Mouse (Mus musculus) stomach, embryonic 14.5 days (tissue): ENCODE data around the gene Csrnp1. TPM values are rescaled to one million over a fixed set of nuclear protein-coding genes. Genes with fewer than 3 reads are reported as not detected.

Source experiments
- ATAC-seq: fragments of 200-750 bp; cut with Nextera tagmentation; 2 replicates; pipeline ENCODE4 v1.8.0; 2017; ENCODE audit warnings: low read depth, moderate TSS enrichment; ENCODE audit not compliant: insufficient number of reproducible peaks, insufficient read depth, low FRiP score
- H3K27ac ChIP-seq: fragments of 300-500 bp; sonication (generic); 2 replicates; pipeline ENCODE4 v1.5.1; 2014; ENCODE audit warnings: mild to moderate bottlenecking, low read length, moderate library complexity, mixed read lengths
- H3K27me3 ChIP-seq: fragments of 300-500 bp; sonication (generic); 2 replicates; pipeline ENCODE4 v1.6.1; 2014; ENCODE audit warnings: low read length, control low read depth, mixed read lengths; ENCODE audit not compliant: control insufficient read depth, insufficient read depth
- H3K36me3 ChIP-seq: fragments of 300-500 bp; sonication (generic); 2 replicates; pipeline ENCODE4 v1.6.1; 2014; ENCODE audit warnings: mild to moderate bottlenecking, control low read depth, low read length, moderate library complexity, mixed read lengths; ENCODE audit not compliant: control insufficient read depth, insufficient read depth
- H3K4me1 ChIP-seq: fragments of 300-500 bp; sonication (generic); 2 replicates; pipeline ENCODE4 v1.6.1; 2014; ENCODE audit warnings: low read length, control low read depth, mixed read lengths; ENCODE audit not compliant: control insufficient read depth, insufficient read depth
- H3K4me2 ChIP-seq: fragments of 300-500 bp; sonication (generic); replicated peaks from 2 replicates; pipeline ENCODE4 v1.6.1; 2014; ENCODE audit warnings: low read depth, low read length, control low read depth
- H3K4me3 ChIP-seq: fragments of 300-500 bp; sonication (generic); 2 replicates; pipeline ENCODE4 v1.5.1; 2014; ENCODE audit warnings: low read depth, low read length, control low read depth
- H3K9ac ChIP-seq: fragments of 300-500 bp; sonication (generic); replicated peaks from 2 replicates; pipeline ENCODE4 v1.6.1; 2014; ENCODE audit warnings: low read depth, mild to moderate bottlenecking, control low read depth, low read length, moderate library complexity, mixed read lengths
- H3K9me3 ChIP-seq: fragments of 300-500 bp; sonication (generic); 2 replicates; pipeline ENCODE4 v1.6.1; 2016; ENCODE audit warnings: low read depth, low read length, control low read depth; ENCODE audit not compliant: control insufficient read depth
- WGBS: fragments of 180-500 bp; shearing (Covaris S2); extraction: QIAGEN DNeasy Blood & Tissue Kit; methylation state at CpG from one replicate; pipeline ENCODE4 v1.1.7; 2014; 5-methylcytosine and 5-hydroxymethylcytosine counted together
- polyA plus RNA-seq: library from polyadenylated mRNA; unstranded; fragments of >200 nt; fragmentation: Nextera tagmentation; extraction: Ambion mirVana; gene quantifications from 2 replicates; pipeline ENCODE4 v1.2.1, GENCODE M21; 2014

The Csrnp1 gene
- polyA plus RNA-seq, 1 experiment from 2014 or later = 2.5 TPM

- Histone ChIP-seq H3K4me2 (no peak overlapping the region), H3K4me1 (peaks cover 9% of the 10 kb centered on the region; the same call in 1 of the 2 replicates), H3K9ac (no peak overlapping the region), H3K9me3 (no peaks in the 10 kb centered on the region), H3K27ac (no peak overlapping the region), H3K27me3 (no peaks in the 10 kb centered on the region), H3K4me3 (no peak overlapping the region), H3K36me3 (peaks cover 27% of the 10 kb centered on the region; the same call in 1 of the 2 replicates)
- WGBS = 97% methylated on average over 10 of the region's 10 CpGs
- ATAC-seq = no peak
These were observed 12.3 kb downstream of the Csrnp1 start for GRCm38 (mm10) chr9:119972166-119972565.

DNA sequence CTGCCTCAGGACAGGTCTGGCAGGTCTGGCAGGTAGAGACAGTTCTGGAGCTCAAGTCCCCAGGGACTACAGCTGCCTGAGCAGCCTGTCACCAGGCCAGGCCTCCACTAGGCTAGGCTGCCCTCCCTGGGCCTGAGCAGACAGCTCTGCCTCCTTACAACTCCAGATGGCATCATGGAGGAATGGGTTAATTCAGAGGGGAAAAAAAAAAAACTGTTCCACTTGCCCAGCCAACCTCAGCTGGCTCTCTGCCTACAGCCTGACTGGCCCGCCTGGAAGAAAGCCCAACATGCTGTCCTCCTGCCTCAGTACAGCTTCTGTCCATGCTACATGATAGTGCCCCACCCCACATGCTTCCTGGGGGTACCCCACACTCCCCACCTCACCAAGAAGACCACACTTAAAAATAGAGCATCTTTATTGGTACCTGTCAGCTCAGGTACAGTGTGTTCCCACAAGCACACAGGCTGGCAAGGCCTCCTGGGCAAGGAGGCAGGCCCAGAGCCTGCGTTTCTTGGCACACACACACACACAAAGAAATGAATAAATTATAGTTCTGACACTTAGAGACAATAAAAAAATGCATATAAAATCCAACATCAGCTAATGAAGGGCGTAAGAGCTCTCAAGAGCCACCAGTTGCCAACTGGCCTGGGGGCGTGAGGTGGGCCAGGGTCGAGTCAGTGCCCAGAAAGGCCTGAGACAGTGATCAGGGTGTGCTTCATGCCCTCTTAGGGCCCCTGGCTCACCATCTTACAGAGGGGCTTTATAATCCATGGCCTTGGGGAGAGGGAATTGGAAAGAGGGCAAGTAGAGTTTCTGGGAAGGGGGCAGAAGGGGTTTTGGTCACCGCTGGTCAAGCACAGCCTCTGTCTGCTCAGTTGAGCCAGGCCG, 13.4 kb downstream of the Csrnp1 start:
- peaks cover 27% of the 10 kb centered on the region; the same call in 1 of the 2 replicates for H3K36me3 ChIP-seq
- H3K9me3 ChIP-seq = no peaks in the 10 kb centered on the region
- no peak overlapping the region for H3K27ac ChIP-seq
- ATAC-seq = no peak; the same call in 1 of the 2 replicates
- no peaks in the 10 kb centered on the region for H3K4me1 ChIP-seq
- no peak overlapping the region for H3K4me3 ChIP-seq
- no peak overlapping the region for H3K9ac ChIP-seq
- WGBS = 83% methylated on average over 7 of the region's 7 CpGs
- no peaks in the 10 kb centered on the region for H3K27me3 ChIP-seq
- no peak overlapping the region for H3K4me2 ChIP-seq

DNA sequence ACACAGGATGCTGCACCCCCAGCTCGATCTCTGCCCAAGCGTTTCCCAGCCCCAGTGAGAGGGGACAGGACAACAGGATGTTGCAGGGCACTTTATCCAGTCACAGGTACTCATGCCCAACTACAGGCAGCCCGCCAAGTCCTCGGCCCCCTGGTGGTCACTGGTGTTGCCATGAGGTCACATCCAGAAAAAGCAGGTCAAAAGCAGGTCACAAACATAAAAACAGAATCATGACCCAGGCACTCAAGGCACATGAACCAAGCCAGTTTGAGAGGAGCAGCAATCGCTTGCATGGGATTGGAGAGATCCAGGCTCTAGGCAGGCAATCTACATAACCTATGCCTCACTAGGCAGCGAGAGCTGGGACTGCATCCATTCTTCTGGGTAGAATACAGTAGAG, 14.2 kb downstream of the Csrnp1 start:
- Histone ChIP-seq H3K4me2 (no peak overlapping the region), H3K9me3 (no peaks in the 10 kb centered on the region), H3K4me3 (no peak overlapping the region), H3K27me3 (no peaks in the 10 kb centered on the region), H3K9ac (no peak overlapping the region), H3K36me3 (peaks cover 27% of the 10 kb centered on the region; the same call in 1 of the 2 replicates), H3K27ac (no peak overlapping the region), H3K4me1 (no peaks in the 10 kb centered on the region)
- 42% methylated on average over 6 of the region's 6 CpGs for WGBS
- no peak for ATAC-seq

DNA sequence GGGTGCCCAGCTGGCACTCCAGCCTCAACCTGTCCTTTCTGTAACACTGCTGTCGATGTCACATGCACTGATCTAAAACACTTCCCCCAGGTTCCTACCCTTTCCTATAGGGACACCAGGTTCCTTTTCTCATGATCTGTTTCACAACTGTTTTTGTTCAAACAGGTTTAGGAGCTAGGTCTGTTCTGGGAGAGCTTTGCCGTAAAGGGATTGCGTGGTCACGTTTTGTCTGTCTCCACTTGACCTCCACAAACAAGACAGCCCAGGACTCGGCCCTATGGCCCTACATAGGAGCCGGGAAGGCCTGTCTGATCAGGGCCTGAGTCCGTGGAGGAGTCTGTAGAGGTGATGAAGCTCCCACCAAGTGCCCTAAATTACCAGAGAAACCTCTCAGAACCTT, 14.6 kb downstream of the Csrnp1 start:
- H3K9ac ChIP-seq = no peak overlapping the region
- H3K4me2 ChIP-seq = no peak overlapping the region
- no peaks in the 10 kb centered on the region for H3K27me3 ChIP-seq
- WGBS = 83% methylated on average over 7 of the region's 7 CpGs
- no peak for ATAC-seq
- no peak overlapping the region for H3K27ac ChIP-seq
- no peaks in the 10 kb centered on the region for H3K9me3 ChIP-seq
- peaks cover 27% of the 10 kb centered on the region; the same call in 1 of the 2 replicates for H3K36me3 ChIP-seq
- no peak overlapping the region for H3K4me3 ChIP-seq
- H3K4me1 ChIP-seq = no peaks in the 10 kb centered on the region

DNA sequence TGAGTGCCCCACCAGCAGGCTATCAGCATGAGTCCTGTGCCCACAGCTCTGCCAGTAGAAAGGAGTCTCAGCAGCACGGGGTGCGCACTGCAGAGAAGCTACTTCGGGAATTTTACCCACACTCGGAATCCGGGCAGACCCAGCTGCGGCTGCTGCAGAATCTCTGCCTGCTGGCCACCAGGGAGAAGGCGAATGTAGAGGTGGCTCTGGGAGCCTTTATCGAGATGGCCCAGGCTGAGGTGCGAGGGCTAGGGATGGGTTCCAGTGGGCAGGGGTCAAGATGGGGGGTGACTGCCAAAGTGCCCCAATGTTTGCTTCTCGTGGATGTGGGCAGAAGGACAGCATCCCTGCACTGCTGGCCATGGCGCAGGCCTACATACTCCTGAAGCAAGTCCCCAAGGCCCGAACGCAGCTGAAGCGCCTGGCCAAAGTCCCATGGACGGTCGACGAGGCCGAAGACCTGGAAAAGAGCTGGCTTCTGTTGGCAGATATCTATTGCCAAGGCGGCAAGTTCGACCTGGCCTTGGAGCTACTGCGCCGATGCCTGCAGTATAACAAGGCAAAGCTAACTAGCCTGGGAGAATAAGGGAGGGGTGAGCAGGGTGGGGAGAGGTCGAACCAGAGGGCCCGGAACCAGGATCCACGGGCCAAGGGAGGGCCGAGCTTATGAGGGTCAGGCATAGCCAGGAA, 18.1 kb downstream of the Csrnp1 start:
- no peaks in the 10 kb centered on the region for H3K27me3 ChIP-seq
- H3K9me3 ChIP-seq = no peaks in the 10 kb centered on the region
- no peak for ATAC-seq
- 0 out of 2 replicates have a peak, but pooled peaks cover 6% of the 10 kb centered on the region for H3K4me1 ChIP-seq
- H3K4me2 ChIP-seq = no peak overlapping the region
- no peak overlapping the region for H3K9ac ChIP-seq
- no peaks in the 10 kb centered on the region for H3K36me3 ChIP-seq
- WGBS = 87% methylated on average over 26 of the region's 26 CpGs
- no peak overlapping the region for H3K4me3 ChIP-seq
- H3K27ac ChIP-seq = no peak overlapping the region

DNA sequence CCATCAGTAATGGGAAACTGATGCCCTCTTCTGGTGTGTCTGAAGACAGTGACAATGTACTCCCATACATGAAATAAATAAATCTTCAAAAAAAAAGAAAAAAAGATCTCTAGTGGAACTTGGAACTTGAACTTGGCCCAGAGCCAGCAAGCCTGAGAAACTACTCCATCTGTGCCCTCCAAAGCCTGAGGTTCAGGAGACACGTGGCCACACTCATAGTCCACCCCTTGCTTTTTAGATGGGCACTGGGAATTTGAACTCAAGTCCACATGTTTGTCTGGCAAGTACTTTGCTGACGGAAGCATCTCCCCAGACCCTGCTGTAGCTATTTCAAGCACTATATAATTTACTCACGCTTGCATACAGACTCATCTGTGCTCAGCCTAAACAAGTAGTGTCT, 19.3 kb downstream of the Csrnp1 start:
- no peaks in the 10 kb centered on the region for H3K36me3 ChIP-seq
- H3K9me3 ChIP-seq = no peaks in the 10 kb centered on the region
- ATAC-seq = no peak
- 0 out of 2 replicates have a peak, but pooled peaks cover 6% of the 10 kb centered on the region for H3K4me1 ChIP-seq
- no peak overlapping the region for H3K9ac ChIP-seq
- H3K4me2 ChIP-seq = no peak overlapping the region
- no peak overlapping the region for H3K4me3 ChIP-seq
- H3K27me3 ChIP-seq = no peaks in the 10 kb centered on the region
- 71% methylated on average over 3 of the region's 3 CpGs for whole genome bisulfite sequencing
- H3K27ac ChIP-seq = no peak overlapping the region

- 0 out of 2 replicates have a peak, but pooled peaks cover 6% of the 10 kb centered on the region for H3K4me1 ChIP-seq
- H3K9ac ChIP-seq = no peak overlapping the region
- no peaks in the 10 kb centered on the region for H3K36me3 ChIP-seq
- no peak overlapping the region for H3K27ac ChIP-seq
- no peaks in the 10 kb centered on the region for H3K27me3 ChIP-seq
- H3K4me3 ChIP-seq = no peak overlapping the region
- H3K4me2 ChIP-seq = no peak overlapping the region
- H3K9me3 ChIP-seq = no peaks in the 10 kb centered on the region
- WGBS = 66% methylated on average over 3 of the region's 3 CpGs
- ATAC-seq = no peak
These were observed 20.3 kb downstream of the Csrnp1 start for GRCm38 (mm10) chr9:119964206-119964605.

GRCm38 (mm10) chr9:119962987-119963667, 21.3 kb downstream of the Csrnp1 start:
- H3K36me3 ChIP-seq = no peaks in the 10 kb centered on the region
- no peak overlapping the region; the same call in 1 of the 2 replicates for H3K4me2 ChIP-seq
- H3K4me1 ChIP-seq = 0 out of 2 replicates have a peak, but pooled peaks cover 6% of the 10 kb centered on the region
- no peak overlapping the region for H3K9ac ChIP-seq
- no peaks in the 10 kb centered on the region for H3K9me3 ChIP-seq
- peak; percentile 60; the same call in 1 of the 2 replicates for ATAC-seq
- H3K27me3 ChIP-seq = no peaks in the 10 kb centered on the region
- no peak overlapping the region for H3K27ac ChIP-seq
- 17% methylated on average over 21 of the region's 21 CpGs for WGBS
- H3K4me3 ChIP-seq = no peak overlapping the region
